Mouse (Mus musculus): ENCODE data around the gene Fndc11.
"Not testable (repeated sequence)": the region's sequence is repeated elsewhere in the genome, so short reads cannot be mapped to it uniquely, and the experiment has no call there.

Gene Fndc11

DNA sequence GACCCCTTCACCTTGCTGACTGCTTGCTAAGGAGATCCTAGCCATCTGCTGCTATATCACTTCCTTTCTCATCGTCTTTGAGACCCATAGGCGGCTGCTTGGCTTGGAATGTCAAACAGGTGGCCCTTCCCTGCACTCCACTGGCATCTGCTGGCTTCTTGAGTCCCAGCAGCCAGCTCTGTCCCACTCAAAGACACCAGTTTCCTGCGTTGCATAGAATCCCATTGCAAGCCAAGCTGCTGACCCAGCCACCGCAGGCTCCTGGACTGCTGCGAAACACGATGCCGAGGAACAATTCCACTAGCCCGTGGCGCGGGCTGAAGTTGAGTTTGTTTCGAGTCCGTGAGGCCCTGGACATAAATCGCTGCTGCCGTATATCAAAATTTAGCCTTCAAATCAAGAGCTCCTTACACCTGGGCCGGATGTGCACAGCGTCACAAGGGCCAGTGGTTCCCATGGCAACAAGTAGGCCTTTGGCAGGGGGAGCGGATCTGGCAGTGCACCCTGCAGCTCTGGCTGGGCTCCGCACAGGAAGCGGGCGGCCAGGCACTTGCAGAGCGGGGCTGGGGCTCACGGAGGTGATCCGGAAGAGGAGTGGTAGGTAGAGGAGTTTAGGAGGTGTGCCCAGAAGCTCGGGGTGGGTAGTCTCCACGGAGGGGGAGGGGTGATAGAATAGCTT, at the start of gene Fndc11:
Gene Fndc11, plus strand, starts transcription at position 476 of the 679 bp plus-strand sequence.
- no peak for DNase-seq (ENCODE audit: low spot score)

DNA sequence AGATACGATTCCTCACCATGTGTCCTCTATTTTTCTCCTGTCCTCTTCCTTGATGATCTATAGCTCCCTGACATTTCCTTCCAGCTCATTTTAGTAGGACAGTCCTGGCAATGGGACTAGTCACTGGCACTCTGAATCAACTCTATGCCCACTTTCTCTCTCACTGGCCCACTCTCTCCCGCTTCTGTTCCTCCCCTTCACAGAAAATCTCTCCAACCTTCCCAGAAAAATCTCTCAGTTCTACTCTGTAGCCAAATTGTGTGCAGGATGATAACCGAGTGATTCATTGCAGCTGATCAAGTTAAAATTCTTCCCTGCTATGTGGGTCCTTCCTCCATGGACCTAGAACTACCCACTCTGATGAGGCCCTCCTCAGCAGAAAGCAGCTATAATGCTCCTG, 45.2 kb upstream of the Fndc11 start:
- no peak for DNase-seq (ENCODE audit: low spot score)

DNA sequence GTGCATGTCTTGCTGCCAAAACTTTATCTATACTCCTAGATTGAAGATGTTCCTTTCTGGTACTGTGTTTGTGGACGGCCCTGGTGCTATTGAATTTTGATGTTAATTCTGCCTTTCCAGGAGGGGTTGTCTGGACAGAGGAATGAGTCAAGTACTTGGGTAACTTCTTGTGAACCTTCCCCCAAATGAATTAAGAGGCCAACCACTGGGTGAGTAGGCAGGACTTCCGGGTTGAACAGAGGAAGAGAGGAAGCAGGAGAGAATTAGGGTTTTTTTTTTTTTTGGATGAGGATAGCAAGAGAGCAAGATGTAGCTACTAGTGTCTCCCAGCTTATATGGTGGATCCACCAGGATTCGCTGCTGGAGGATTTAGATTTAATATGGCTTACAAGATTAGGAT, 41.8 kb upstream of the Fndc11 start:
- no peak for DNase-seq (ENCODE audit: low spot score)

- DNase-seq (ENCODE audit: low spot score), result no peak
These were observed 41.3 kb upstream of the Fndc11 start for GRCm38 (mm10) chr2:181178471-181178870.

DNA sequence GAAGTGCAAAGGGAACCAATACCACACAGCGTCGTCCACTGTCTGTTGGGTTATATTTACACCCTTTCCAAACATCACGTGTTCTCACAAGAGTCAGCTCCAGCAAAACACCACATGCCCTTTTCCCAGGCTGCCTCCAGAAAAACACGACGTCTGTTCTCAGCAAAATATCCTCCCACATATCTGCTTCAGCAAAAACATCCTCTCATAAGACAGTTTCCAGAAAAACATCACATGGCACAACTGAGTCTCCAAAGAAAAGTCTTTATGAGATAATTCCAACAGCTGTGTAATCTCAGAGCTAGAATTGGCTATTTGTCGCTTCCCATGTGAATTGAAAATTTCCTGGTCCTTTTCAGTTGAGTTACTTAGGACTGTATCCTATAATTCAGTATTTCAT, 38.9 kb upstream of the Fndc11 start:
- DNase-seq (ENCODE audit: low spot score), result no peak

- peak; percentile 42 for DNase-seq (ENCODE audit: low spot score)
These were observed 33.2 kb upstream of the Fndc11 start for GRCm38 (mm10) chr2:181186635-181187034.

DNA sequence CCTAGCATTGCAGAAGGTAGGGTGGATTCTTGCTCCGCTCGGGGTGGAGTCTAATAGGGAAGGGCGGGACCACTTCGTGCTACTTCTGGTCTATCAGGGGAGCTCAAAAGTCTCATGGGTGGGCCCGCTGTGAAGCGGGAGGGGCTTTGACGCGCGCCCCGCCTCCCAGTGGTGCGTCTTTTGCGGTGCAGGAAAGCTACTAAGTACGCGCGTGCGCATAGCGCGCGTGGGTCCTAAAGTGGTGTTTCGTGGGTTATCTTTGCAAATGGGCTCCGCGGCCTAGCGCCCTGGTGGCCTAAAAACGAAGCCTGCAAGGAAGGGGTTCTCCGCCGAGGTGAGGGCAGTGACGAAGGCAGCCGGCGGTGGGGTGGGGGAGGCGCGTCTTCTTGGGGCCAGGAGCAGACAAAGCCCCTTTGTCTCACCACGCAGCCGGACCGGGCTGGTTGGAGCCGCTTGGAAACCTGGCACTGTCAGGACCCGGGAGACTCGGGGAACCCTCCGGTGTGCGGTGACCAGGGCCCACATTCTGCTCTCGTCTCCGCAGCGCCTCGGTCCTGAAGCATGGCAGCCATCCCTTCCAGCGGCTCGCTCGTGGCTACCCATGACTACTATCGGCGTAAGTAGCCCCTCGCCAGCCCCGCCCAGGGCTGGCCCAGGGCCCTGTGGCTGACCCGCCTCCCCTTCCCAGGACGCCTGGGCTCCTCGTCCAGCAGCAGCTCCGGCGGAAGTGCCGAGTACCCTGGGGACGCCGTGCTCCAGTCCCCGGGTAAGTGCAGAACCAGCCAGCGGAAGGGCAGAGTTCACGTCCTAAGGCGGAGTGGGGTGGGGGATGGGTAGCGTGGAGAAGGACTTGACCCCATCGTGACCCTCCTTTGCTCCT, 32.5 kb upstream of the Fndc11 start, which contains the start of gene Ppdpf:
Gene Ppdpf, plus strand, starts transcription at position 127 of the 880 bp plus-strand sequence.
- peak; percentile 54 for DNase-seq (ENCODE audit: low spot score)

DNA sequence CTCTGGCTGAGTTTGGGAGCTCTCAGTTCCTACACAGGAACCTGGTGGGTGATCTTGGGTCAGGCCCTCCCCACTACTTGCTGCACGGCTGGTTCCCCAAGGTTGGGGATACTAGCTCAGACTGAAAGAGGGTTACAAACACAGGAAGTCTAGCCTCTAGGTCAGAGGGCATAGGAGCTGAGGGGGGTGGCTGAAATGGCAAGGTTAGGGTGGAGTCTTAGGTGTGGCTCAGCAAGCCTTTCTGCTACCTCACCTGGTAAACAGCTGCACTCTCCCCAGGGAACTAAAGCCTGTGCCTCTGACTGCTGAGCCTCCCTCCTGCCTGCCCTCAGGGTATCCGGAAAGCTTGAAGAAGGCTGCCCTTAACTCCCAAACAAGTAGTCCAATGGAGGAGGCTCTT, 31.1 kb upstream of the Fndc11 start:
- no peak for DNase-seq (ENCODE audit: low spot score)

DNA sequence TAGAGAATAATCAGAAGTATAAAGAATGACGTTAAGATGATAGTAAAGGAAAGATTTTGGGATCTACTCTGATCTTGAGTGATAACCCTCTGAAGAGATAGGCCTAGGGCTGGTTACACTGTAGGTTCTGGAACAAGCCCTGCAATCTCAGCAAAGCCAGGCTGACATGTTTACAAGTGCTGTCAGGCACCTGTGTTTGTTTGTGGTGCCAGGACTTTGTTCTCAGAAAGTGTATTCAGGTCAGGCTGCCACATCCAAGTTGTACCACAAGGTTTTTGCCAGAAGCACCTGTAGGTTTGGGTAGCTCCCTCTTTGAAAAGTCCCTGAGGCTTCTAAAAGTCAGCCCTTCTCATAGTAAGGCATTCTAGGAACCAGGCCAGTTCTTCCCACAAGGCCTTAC, 30.5 kb upstream of the Fndc11 start:
- no peak for DNase-seq (ENCODE audit: low spot score)

DNA sequence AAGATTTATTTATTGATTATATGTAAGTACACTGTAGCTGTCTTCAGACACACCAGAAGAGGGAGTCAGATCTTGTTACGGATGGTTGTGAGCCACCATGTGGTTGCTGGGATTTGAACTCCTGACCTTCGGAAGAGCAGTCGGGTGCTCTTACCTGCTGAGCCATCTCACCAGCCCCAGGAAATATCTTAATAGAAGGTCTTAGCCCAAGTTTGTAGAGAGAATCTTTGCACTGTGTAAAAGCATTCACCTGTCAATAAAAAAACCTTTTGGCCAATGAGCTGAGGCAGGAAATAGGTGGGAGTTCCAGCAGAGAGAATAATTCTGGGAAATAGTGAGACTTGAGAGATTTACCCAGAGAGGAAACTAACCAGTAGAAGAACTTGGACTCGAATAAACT, 28.4 kb upstream of the Fndc11 start:
- DNase-seq (ENCODE audit: low spot score), result not testable (repeated sequence)

GRCm38 (mm10) chr2:181191936-181192335, 27.9 kb upstream of the Fndc11 start:
- DNase-seq (ENCODE audit: low spot score), result no peak

DNA sequence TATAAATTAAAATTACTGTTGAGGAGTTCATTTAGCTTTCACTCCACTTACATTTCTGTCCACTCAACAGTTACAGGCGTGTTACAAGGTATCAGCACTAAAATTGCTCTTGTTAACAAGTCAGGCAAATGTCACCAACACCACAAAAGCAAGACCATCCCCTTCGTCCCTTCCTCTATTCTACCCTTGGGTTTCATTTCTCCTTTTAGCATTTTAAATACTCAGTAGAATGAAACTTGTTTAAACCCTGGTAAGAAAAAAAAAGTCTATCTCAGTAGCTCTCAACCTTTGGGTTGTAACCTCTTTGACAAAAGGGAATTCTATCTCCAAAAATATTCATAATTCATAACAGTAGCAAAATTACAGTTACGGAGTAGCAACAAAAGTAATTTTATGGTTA, 26.8 kb upstream of the Fndc11 start:
- no peak for DNase-seq (ENCODE audit: low spot score)

DNA sequence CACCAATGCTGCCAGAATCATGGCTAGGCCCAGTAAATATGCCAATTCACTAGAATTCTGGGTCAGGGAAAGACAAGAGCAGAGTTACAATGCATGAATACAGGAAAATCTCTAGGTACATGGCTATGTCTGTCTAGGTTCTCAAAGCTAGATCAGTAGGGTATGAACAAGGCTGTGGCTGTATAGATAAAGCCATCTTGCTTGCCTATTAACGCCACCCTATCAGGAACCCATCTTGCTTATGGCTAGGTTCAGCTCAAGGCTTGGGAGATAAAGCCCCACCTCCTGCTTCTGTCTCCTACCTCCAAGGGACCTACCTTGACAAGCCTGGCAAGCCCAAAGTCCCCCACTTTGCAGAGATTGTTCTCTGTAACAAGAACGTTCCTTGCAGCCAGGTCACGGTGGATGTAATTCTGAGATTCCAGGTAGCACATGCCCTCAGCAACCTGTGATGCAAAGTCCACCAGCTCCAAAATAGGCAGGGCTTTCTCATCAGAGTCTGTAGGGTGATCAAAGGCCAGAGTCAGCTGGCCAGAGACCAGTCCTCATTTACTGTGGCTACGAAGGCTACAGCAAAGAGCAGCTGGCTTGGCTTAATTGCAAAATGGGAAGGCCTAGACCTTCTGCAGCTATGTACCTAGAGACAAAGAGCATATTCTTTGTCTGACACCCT, 23.0 kb upstream of the Fndc11 start:
- no peak for DNase-seq (ENCODE audit: low spot score)

- no peak for DNase-seq (ENCODE audit: low spot score)
These were observed 18.2 kb upstream of the Fndc11 start for GRCm38 (mm10) chr2:181201606-181202005.

GRCm38 (mm10) chr2:181202422-181202821, 17.4 kb upstream of the Fndc11 start, which contains the start of gene Ptk6:
Gene Ptk6, minus strand, starts transcription at chr2:181202789.
- DNase-seq (ENCODE audit: low spot score), result no peak

GRCm38 (mm10) chr2:181202886-181203285, 16.9 kb upstream of the Fndc11 start:
- DNase-seq (ENCODE audit: low spot score), result no peak

DNA sequence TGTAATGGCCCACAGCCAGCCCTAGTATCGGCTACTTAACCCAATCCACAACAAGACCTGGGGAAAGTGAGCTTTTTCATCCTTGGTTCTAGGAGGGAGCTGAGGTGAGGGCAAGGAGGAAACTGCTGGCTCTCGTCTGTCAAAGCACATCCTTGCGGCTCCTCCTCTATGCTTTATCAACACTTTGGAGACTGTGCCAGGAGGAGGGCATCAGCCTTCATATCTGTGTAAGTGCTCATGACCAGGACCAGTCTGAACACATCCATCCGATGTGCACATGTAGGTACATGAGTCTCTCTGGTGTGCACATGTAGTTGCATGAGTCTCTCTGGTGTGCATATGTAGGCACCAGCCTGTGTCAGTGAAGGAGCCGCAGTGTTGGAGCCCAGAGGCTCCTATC, 14.1 kb upstream of the Fndc11 start:
- DNase-seq (ENCODE audit: low spot score), result no peak

GRCm38 (mm10) chr2:181206118-181206517, 13.7 kb upstream of the Fndc11 start:
- DNase-seq (ENCODE audit: low spot score), result no peak

DNA sequence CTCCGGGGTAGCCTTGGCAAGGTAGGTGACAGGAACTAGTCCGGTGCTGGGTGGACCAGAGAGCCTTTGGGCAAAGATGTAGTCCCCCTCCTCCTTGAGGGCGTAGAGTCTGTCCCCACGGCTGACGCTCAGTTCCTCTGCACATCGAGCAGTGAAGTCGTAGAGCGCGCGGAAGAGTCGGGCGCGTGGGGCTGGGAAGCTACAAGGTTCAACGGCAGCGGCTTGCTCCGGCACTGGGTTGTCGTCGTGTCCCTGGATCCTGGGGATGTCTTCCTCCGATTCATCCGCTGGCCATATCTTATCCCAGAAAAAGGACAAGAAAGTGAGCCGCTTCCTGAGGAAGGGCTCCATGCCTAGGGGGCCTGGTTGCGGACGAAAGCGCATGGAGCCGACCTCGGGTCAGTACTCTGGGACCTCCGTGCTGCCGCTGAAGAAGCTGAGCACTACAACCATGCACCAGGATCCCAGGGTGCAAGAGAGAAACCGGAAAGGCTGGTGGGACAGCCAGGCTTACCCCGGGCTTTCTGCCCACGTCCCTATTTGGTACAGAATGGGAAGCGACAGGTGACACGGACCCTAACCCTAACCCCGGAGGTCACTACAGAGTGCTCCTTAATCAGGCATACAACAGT, 7.3 kb upstream of the Fndc11 start:
- DNase-seq (ENCODE audit: low spot score), result no peak

DNA sequence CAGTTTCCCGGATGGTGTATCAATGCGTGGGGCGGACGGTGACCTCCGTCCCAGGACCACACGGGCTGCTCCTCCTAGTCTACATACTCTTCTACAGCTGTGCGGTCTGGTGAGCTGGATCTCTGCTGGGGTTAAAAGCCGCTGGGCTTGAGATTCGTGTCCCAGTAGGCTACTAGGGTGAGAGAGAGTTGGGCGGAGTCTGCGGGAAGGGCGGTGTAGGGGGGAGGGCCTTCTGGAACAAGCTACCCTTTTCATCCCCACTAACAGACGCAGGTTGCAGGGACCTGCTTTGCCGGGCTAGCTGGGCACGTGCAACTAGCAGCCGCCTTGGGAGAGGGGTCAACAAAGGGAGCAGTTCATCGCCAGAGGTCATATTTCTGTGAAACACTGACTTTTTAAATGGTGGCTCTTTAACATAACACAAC, 6.8 kb upstream of the Fndc11 start, which contains the start of gene Srms:
Gene Srms, minus strand, starts transcription at position 165 of the 425 bp plus-strand sequence.
- no peak for DNase-seq (ENCODE audit: low spot score)

DNA sequence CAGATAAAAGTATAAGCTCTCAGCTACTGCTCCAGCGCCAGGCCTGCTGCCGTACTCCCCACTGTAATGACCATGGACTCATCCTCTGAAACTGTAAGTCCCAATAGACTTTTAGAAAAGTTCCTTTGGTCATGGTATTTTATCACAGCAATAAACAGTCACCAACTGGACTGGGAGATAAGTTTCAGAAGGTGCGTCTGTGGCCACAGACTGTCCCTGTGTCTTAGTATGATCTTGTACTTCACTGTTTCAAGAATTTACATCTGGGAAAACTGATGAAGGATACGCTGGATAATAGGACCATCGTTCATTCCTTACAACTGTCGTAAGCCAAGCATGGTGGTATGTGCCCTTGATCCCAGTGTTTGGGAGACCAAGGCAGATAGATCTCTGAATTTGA, 3.8 kb upstream of the Fndc11 start:
- DNase-seq (ENCODE audit: low spot score), result no peak

GRCm38 (mm10) chr2:181218881-181219485, 830 bp upstream of the Fndc11 start:
- DNase-seq (ENCODE audit: low spot score), result no peak
